Mouse (Mus musculus): Measurements from ENCODE around the gene Hapln3.
A peak's percentile ranks its signal among the peaks of the same experiment; 100 is the strongest.

The Hapln3 gene

DNA sequence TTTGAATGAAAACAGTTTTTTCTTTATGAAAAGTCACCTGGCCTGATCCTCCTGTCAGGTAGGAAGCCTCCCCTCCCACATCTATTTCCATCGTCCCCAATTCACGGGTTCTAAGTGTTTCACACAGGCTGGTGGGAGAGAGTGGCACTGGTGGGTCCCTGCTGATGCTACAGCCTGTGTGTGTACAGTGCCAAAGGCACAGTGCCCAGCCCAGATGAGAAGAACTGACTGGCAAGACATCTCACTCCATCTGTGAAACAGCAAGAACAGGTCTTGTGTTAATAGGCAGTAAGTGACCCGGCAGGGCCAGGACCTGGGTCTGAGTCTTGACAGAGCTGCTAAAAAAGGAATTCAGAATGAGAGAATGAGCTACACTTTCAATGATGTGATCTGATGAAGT lies 51.6 kb downstream of the Hapln3 start:
- no peak for DNase-seq (ENCODE audit: low read depth)

DNA sequence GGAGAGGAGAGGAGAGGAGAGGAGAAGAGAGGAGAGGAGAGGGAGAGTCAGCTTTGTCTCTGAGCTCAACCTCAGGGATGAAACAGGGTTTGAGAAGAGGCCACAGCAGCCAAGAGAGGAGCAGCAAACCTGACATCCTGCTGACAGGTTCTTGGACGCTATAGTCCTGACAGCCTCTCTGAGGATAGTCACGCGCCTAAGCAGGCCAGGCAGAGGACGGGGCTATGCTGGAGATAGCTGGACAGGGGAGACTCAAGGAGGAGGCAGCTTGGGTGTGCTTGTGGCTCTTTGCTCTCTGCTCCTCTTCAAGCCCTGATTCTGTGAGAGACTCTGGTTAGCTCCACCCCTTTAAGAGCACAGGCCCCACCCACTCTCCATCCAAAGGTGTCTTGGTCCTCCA lies 62.6 kb downstream of the Hapln3 start:
- DNase-seq (ENCODE audit: low read depth) = peak; percentile 29

DNA sequence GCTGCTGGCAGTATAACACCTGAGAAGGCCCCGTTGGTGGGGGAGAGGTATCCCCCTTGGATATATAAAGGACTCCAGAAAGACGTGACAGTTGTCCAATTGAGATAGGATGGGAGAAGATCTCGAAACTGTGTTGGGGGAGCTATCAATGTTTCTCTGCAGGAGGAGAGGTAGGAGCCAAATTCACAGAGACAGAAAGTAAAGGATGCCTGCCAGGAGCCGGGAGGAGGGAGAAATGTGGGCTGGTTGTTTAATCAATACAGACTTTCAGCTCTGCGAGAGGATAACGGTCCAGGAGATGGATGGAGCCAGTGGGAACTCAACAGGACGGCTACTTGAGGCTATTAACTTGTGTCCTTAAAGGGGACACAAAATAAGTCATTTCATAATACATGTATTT lies 63.4 kb downstream of the Hapln3 start:
- no peak for DNase-seq (ENCODE audit: low read depth)

All from NIH3T3 (cell line).